Mouse (Mus musculus): ENCODE measurements around the gene Ndufb5. TPM values are rescaled to one million over a fixed set of nuclear protein-coding genes. Genes with fewer than 3 reads are reported as not detected.
"Not testable (repeated sequence)": the region's sequence is repeated elsewhere in the genome, so short reads cannot be mapped to it uniquely, and the experiment has no call there.

Ndufb5 gene
- total RNA-seq, 2 experiments from 2014 or later = 610 to 618 TPM

GRCm38 (mm10) chr3:32717403-32717802 is 19.4 kb upstream of the Ndufb5 start:
- DNase-seq; intact Hi-C loops (cut with DNase I): not testable (repeated sequence)

GRCm38 (mm10) chr3:32718271-32718670 is 18.5 kb upstream of the Ndufb5 start:
- intact Hi-C loops (cut with DNase I) = no loop called here
- no peak for DNase-seq

GRCm38 (mm10) chr3:32724191-32724590 is 12.6 kb upstream of the Ndufb5 start:
- DNase-seq = no peak
- intact Hi-C loops (cut with DNase I) = no loop called here

- DNase-seq = no peak
- intact Hi-C loops (cut with DNase I) = no loop called here
Observed at GRCm38 (mm10) chr3:32725951-32726350, 10.8 kb upstream of the Ndufb5 start.

DNA sequence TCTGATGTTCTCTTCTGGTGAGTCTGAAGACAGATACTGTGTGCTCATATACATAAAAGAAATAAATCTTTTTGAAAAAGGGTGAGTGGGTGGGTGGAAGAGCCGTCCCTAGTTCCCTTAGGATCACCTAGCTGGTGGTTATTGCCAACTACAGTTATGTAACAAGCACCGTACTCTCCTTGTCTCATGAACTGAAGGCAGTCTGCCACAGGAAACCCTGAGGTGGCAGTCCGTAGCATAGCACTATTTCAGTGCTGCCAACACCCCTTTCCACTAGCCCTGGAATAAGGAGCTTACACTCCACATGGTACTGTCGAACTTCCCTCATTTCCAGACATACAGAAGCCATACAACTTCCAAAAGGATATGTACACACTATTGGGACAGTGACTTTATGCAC is 8.9 kb upstream of the Ndufb5 start:
- intact Hi-C loops (cut with DNase I) = no loop called here
- DNase-seq = no peak

DNA sequence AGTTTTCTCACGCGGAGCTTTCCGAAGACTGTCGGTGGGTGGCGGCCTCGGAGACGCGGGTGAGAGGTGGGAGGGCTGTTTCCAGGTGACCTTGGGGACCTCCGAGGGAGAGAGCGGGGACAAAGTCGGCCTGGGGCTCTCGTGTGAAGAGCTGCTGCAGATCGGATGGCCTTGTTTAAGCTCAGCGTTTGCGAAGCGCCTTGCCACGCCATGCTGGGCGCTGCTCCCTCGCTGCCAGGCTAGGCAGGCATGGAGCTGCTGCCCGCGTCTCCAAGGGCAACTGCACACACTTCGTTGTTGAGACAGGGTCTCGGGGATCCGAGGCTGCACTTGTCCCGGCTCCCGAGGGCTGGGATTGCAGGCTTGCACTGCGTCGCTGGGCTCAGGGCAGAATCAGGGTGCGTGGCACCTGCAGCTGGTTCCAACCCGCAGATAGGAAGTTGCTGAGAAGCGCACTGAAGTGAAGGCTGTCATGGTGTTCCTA is 424 bp downstream of the Ndufb5 start, which contains the start of gene Mrpl47:
Gene Mrpl47, minus strand, starts transcription at position 434 of the 484 bp plus-strand sequence.
- intact Hi-C loops (cut with DNase I) = loop anchor here (5.0 to 10.0 kb wide), 2 partner anchors 80 to 158 kb away; partner anchors contain the start of gene Usp13
- peak in 1 of 2 experiments; percentile 18 for DNase-seq

DNA sequence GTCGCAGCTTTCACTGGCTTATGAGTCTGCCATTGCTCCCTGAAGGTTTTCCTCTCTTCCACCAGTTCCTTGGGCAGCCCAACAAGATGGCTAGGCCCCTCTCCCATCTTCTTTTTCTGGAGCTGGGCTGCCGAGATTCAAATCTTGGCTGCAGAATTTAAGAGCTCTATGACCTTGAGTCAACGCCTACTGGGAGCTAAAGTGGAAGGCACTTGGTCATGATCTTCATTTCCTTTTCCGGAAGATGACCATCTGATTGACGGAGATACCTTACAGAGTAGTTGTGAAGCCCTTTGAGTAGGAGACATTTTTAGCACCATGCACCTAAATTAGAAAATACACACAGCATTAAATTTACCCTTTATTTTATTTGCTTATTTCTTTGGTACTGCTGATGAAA is 1.8 kb downstream of the Ndufb5 start:
- intact Hi-C loops (cut with DNase I) = loop anchor here (5.0 to 10.0 kb wide), 2 partner anchors 79 to 156 kb away; partner anchors contain the start of gene Usp13
- DNase-seq = no peak

- DNase-seq = no peak
- intact Hi-C loops (cut with DNase I) = no loop called here
Observed at GRCm38 (mm10) chr3:32742276-32742780, 5.5 kb downstream of the Ndufb5 start.

DNA sequence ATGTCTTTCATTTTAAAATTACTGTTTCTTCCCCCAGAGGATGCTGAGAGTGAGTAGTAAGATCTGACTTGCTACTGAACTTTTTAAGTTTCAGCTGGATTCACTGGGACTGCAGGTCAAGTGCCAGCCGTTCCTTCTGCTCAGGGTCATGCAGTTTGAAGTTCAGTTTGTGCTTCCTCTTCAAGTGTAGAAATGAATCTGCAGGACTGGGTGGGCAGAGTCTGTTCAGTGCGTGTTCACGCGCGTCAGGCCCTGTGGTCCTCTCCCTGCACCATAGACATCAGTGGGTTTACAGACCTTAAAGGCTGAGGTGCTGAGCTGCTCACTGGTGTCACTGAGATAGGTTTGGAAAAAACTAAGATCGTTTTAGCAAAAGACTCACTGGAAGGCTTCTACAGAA is 8.2 kb downstream of the Ndufb5 start:
- no peak for DNase-seq
- intact Hi-C loops (cut with DNase I) = loop anchor here (5.0 kb wide), 1 partner anchor 162 kb away; no protein-coding TSS in a partner anchor

DNA sequence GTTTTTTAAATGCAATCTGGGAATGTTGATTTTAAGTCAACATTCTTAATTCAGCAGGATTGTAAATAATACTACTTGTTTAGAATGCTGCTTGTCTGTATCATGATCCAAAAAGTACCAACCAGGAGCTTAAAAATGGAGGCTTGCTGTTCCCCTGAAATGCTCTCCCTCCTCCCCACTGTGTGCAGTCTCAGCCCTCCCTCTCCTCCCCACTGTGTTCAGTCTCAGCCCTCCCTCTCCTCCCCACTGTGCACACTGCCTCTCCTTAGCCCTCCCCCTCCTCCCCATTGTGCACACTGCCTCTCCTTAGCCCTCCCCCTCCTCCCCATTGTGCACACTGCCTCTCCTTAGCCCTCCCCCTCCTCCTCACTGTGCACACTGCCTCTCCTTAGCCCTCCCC is 8.6 kb downstream of the Ndufb5 start:
- not testable (repeated sequence) for DNase-seq
- intact Hi-C loops (cut with DNase I) = loop anchor here (5.0 kb wide), 1 partner anchor 162 kb away; no protein-coding TSS in a partner anchor

GRCm38 (mm10) chr3:32748384-32748783 is 11.6 kb downstream of the Ndufb5 start:
- intact Hi-C loops (cut with DNase I) = loop anchor here (5.0 kb wide), 1 partner anchor 159 kb away; no protein-coding TSS in a partner anchor
- no peak for DNase-seq

- no peak for DNase-seq
- intact Hi-C loops (cut with DNase I) = loop anchor here (5.0 kb wide), 1 partner anchor 157 kb away; no protein-coding TSS in a partner anchor
Observed at GRCm38 (mm10) chr3:32749820-32750579, 13.2 kb downstream of the Ndufb5 start.

DNA sequence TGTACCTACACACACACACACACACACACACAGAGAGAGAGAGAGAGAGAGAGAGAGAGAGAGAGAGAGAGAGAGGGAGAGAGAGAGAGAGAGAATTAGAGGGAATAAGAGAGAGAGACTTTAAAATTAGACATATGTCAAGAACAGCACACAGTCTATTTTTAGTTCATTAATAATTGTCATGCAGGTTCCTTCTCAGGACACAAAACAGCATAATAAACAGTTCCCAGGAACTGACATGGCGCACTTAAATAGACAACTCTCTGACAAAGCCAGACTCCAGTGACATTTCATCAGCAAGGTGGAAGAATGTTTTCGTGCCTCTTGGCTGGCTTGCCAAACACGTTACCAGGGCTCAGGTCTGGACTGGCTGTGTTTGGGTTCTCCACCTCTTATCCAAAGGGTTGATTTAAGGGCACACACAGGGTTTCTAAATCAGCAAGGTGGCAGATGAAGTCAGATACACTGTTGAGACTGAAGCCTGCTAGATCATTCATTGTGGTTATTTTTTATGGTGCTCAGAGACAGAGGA is 17.7 kb downstream of the Ndufb5 start:
- no peak for DNase-seq
- intact Hi-C loops (cut with DNase I) = no loop called here

DNA sequence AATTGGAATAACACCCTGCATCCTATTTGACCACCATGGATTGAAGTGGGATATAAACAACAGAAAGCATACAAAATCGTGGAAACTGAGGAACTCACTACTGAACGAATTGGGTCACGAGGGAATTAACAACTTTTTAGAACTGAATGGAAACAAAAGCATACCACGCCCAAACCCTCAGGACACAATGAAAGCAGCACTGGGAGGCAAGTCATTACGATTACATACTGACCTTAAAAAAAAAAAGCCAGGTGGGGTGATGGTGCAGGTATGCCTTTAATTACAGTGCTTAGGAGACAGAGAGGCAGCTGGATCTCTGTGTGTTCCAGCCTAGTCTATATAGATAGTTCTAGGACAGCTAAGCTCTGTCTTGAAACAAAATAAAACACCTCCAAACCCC is 22.4 kb downstream of the Ndufb5 start:
- DNase-seq = no peak
- intact Hi-C loops (cut with DNase I) = no loop called here

GRCm38 (mm10) chr3:32762962-32763361 is 26.2 kb downstream of the Ndufb5 start:
- intact Hi-C loops (cut with DNase I) = loop anchor here (5.0 kb wide), 1 partner anchor 44 kb away; no protein-coding TSS in a partner anchor
- no peak for DNase-seq

- intact Hi-C loops (cut with DNase I) = loop anchor here (5.0 kb wide), 1 partner anchor 43 kb away; no protein-coding TSS in a partner anchor
- DNase-seq = no peak
Observed at GRCm38 (mm10) chr3:32763902-32764301, 27.1 kb downstream of the Ndufb5 start.

DNA sequence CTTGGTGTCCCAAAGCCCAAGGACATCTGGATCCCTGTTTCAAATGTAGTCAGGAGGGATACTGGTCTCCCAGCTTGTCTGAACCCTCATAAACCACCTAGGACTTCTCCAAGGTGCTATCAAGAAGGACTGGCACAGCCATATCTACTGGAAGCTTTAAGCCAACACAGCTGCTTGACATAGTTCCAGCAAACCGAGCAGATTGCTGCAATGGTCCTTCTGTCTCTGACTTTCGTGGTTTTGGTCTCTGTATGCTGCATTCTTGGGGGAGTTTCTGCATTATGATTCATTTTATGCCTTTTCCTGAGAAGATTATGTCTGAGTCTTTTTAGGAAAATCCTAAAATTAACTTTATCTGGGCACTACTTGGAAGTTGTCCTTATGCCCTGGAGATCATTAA is 34.0 kb downstream of the Ndufb5 start:
- intact Hi-C loops (cut with DNase I) = no loop called here

More for the DNA sequence above, 34.0 kb downstream of the Ndufb5 start:
- no peak for DNase-seq

All from gastrocnemius, postnatal 36 days (tissue).